Mouse (Mus musculus) cortical plate, adult 2 months (tissue): ENCODE measurements at regions not wholly inside any gene's neighbourhood (a gene's known extent, or its start where the extent isn't known, plus 50 kb on each side); places are given as distances from the start of the nearest gene placed in this dataset.

ENCODE experiments used
- H3K27ac ChIP-seq: fragments of 200-500 bp; 2 replicates; pipeline ENCODE4 v1.5.1; 2012; ENCODE audit warnings: low read length, control low read depth, inconsistent platforms; ENCODE audit not compliant: insufficient read depth
- H3K4me1 ChIP-seq: fragments of 200-500 bp; 2 replicates; pipeline ENCODE4 v1.6.1; 2011; ENCODE audit warnings: low read length; ENCODE audit not compliant: control insufficient read depth, insufficient read depth
- H3K4me3 ChIP-seq: fragments of 200-500 bp; 2 replicates; pipeline ENCODE4 v1.5.1; 2011; ENCODE audit warnings: mild to moderate bottlenecking, low read length, control low read depth; ENCODE audit not compliant: insufficient read depth
- CTCF ChIP-seq: fragments of 200-500 bp; IDR thresholded peaks from 2 replicates; pipeline ENCODE4 v1.5.1; 2011; ENCODE audit warnings: mild to moderate bottlenecking, control low read depth, low read length; ENCODE audit not compliant: insufficient read depth; ENCODE audit errors: extremely low read depth
- POLR2A ChIP-seq: fragments of 200-500 bp; IDR thresholded peaks from 2 replicates; pipeline ENCODE4 v1.6.1; 2011; ENCODE audit warnings: mild to moderate bottlenecking, low read length, control low read depth; ENCODE audit not compliant: insufficient read depth; ENCODE audit errors: extremely low read depth

GRCm38 (mm10) chr7:115060171-115060570 lies 316.7 kb downstream of the Insc start:
- TF ChIP-seq POLR2A (no peak), CTCF (no peak)
- Histone ChIP-seq H3K27ac (no peak overlapping the region), H3K4me3 (no peak overlapping the region), H3K4me1 (no peaks in the 10 kb centered on the region)

- TF ChIP-seq POLR2A (no peak), CTCF (no peak)
Observed at GRCm38 (mm10) chr7:115062817-115063216, 319.3 kb downstream of the Insc start.

GRCm38 (mm10) chr7:115067641-115068040 lies 324.1 kb downstream of the Insc start:
- Histone ChIP-seq H3K4me3 (no peak overlapping the region), H3K27ac (no peak overlapping the region), H3K4me1 (no peaks in the 10 kb centered on the region)
- TF ChIP-seq CTCF (no peak), POLR2A (no peak)

More at GRCm38 (mm10) chr7:115062817-115063216, 319.3 kb downstream of the Insc start:
- Histone ChIP-seq H3K4me3 (no peak overlapping the region), H3K4me1 (no peaks in the 10 kb centered on the region), H3K27ac (no peak overlapping the region)

- Histone ChIP-seq H3K27ac (no peak overlapping the region), H3K4me1 (no peaks in the 10 kb centered on the region), H3K4me3 (no peak overlapping the region)
- no peak for TF ChIP-seq POLR2A
- TF ChIP-seq CTCF: no peak
Observed at GRCm38 (mm10) chr7:115073406-115073805, 329.9 kb downstream of the Insc start.

GRCm38 (mm10) chr7:115076781-115077180 lies 333.3 kb downstream of the Insc start:
- no peak overlapping the region for H3K4me3 ChIP-seq
- no peaks in the 10 kb centered on the region for H3K4me1 ChIP-seq
- no peak for TF ChIP-seq CTCF
- no peak overlapping the region for H3K27ac ChIP-seq

- Histone ChIP-seq H3K4me3 (no peak overlapping the region), H3K27ac (no peak overlapping the region), H3K4me1 (no peaks in the 10 kb centered on the region)
- TF ChIP-seq CTCF (no peak), POLR2A (no peak)
Observed at GRCm38 (mm10) chr7:115084711-115085380, 341.4 kb downstream of the Insc start.

- no peak overlapping the region for H3K4me3 ChIP-seq
- H3K4me1 ChIP-seq: no peaks in the 10 kb centered on the region
- H3K27ac ChIP-seq: no peak overlapping the region
- no peak for TF ChIP-seq CTCF
- no peak for TF ChIP-seq POLR2A
Observed at GRCm38 (mm10) chr7:115086542-115087448, 343.3 kb downstream of the Insc start.

GRCm38 (mm10) chr7:115092481-115093050 lies 349.1 kb downstream of the Insc start:
- H3K27ac ChIP-seq: no peak overlapping the region
- no peak overlapping the region for H3K4me3 ChIP-seq
- H3K4me1 ChIP-seq: no peaks in the 10 kb centered on the region
- TF ChIP-seq CTCF (no peak), POLR2A (no peak)

GRCm38 (mm10) chr7:115106041-115106440 lies 362.5 kb downstream of the Insc start:
- Histone ChIP-seq H3K4me3 (no peak overlapping the region), H3K4me1 (no peaks in the 10 kb centered on the region), H3K27ac (no peak overlapping the region)
- TF ChIP-seq CTCF (no peak), POLR2A (no peak)
